Mouse (Mus musculus) spleen, adult 2 months (tissue): ENCODE results near the gene Gm9945. TPM values are rescaled to one million over a fixed set of nuclear protein-coding genes. Genes with fewer than 3 reads are reported as not detected.

ENCODE experiments used
- DNase-seq, 2 experiments: peaks; one replicate each; pipeline versions ENCODE4 v3.0.0 to v3.0.0-alpha.2; 2012 to 2021; ENCODE audit warnings: low spot score in 2 of 2, low read depth in 1 of 2
- H3K27ac ChIP-seq: fragments of 200-500 bp; 2 replicates; pipeline ENCODE4 v1.5.1; 2012; ENCODE audit warnings: low read length, inconsistent platforms; ENCODE audit not compliant: insufficient read depth
- H3K27me3 ChIP-seq: fragments of 200-500 bp; 2 replicates; pipeline ENCODE4 v1.6.1; 2012; ENCODE audit warnings: mild to moderate bottlenecking, moderate library complexity, low read length, inconsistent platforms; ENCODE audit not compliant: control insufficient read depth, insufficient read depth
- H3K36me3 ChIP-seq: fragments of 200-500 bp; 2 replicates; pipeline ENCODE4 v1.6.1; 2012; ENCODE audit warnings: mild to moderate bottlenecking, low read length, inconsistent platforms; ENCODE audit not compliant: control insufficient read depth, insufficient read depth
- H3K4me1 ChIP-seq: fragments of 200-500 bp; 2 replicates; pipeline ENCODE4 v1.6.1; 2011; ENCODE audit warnings: inconsistent platforms; ENCODE audit not compliant: control insufficient read depth, insufficient read depth, insufficient read length
- H3K4me3 ChIP-seq: fragments of 200-500 bp; 2 replicates; pipeline ENCODE4 v1.5.1; 2011; ENCODE audit warnings: mild to moderate bottlenecking, inconsistent platforms; ENCODE audit not compliant: insufficient read depth, insufficient read length; ENCODE audit errors: extremely low read depth
- CTCF ChIP-seq: fragments of 200-500 bp; IDR thresholded peaks from 2 replicates; pipeline ENCODE4 v1.5.1; 2011; ENCODE audit warnings: mild to moderate bottlenecking, inconsistent platforms; ENCODE audit not compliant: insufficient read depth, insufficient read length, insufficient replicate concordance; ENCODE audit errors: extremely low read depth
- POLR2A ChIP-seq: fragments of 200-500 bp; IDR thresholded peaks from 2 replicates; pipeline ENCODE4 v1.6.1; 2011; ENCODE audit warnings: low read depth, low read length, inconsistent platforms
- WGBS: fragments of 180-500 bp; shearing (Covaris S2); methylation state at CpG from one replicate; pipeline ENCODE4 v1.1.7; 2018; 5-methylcytosine and 5-hydroxymethylcytosine counted together
- polyA plus RNA-seq: library from polyadenylated mRNA; depleted of rRNA; stranded (reverse); fragments of >200 nt; gene quantifications from 2 replicates; pipeline ENCODE4 v1.2.3, GENCODE M21; 2012; rRNA removed

The Gm9945 gene
- not detected in 2 replicates for polyA plus RNA-seq

GRCm38 (mm10) chr11:53479783-53480301 is at the start of gene Gm9945, which contains the start of gene Sowaha:
TSS of gene Gm9945 (plus strand) at chr11:53480166.
TSS of gene Sowaha (minus strand) at chr11:53480274.
- WGBS = 2% methylated on average over 40 of the region's 40 CpGs
- peaks cover 13% of the 10 kb centered on the region for H3K4me1 ChIP-seq
- no peaks in the 10 kb centered on the region for H3K36me3 ChIP-seq
- DNase-seq = no peak
- H3K4me3 ChIP-seq = peak within 1 kb of the TSS; percentile 55
- peaks cover 21% of the 10 kb centered on the region for H3K27me3 ChIP-seq
- peak within 1 kb of the TSS; percentile 51; the same call in 1 of the 2 replicates for H3K27ac ChIP-seq
- TF ChIP-seq CTCF = no peak
- TF ChIP-seq POLR2A = no peak

DNA sequence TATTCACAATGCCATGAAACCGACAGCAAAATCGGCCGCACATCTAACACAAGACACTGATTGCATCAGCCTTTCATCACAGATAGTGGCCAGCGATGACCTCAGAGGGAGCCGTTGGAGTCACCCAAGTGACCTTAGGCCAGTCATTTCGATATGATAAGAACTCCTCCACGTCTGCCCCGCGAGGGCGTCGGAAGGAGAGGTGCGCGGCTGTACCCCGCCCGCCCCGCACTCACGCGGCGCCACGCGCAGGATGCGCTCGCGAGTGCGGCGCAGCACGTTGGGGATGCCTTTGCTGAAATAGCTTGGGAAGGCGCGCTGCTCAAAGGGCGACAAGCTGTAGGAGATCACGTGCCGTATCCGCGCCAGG is 49.7 kb upstream of the Gm9945 start:
- DNase-seq = no peak
- peak overlapping the region; percentile 88 for H3K27ac ChIP-seq

GRCm38 (mm10) chr11:53430670-53431346 is 49.2 kb upstream of the Gm9945 start, which contains the start of the genes Uqcrq and Gdf9:
TSS of gene Uqcrq (minus strand) at chr11:53430831.
TSS of gene Gdf9 (plus strand) at chr11:53431023.
- peaks cover 6% of the 10 kb centered on the region; the same call in 1 of the 2 replicates for H3K4me1 ChIP-seq
- no peaks in the 10 kb centered on the region for H3K27me3 ChIP-seq
- peak within 1 kb of the TSS; percentile 88 for H3K27ac ChIP-seq
- WGBS = under 1% methylated on average over 44 of the region's 44 CpGs
- DNase-seq = peak; percentile 99 to 100
- TF ChIP-seq CTCF = no peak
- peak; percentile 75 for TF ChIP-seq POLR2A
- peaks cover 3% of the 10 kb centered on the region; the same call in 1 of the 2 replicates for H3K36me3 ChIP-seq
- H3K4me3 ChIP-seq = peak within 1 kb of the TSS; percentile 85

More for the DNA sequence above, 49.7 kb upstream of the Gm9945 start:
- WGBS = under 1% methylated on average over 34 of the region's 34 CpGs
- H3K27me3 ChIP-seq = no peaks in the 10 kb centered on the region
- peaks cover 3% of the 10 kb centered on the region; the same call in 1 of the 2 replicates for H3K36me3 ChIP-seq
- TF ChIP-seq POLR2A = no peak
- no peak for TF ChIP-seq CTCF
- peak overlapping the region; percentile 85 for H3K4me3 ChIP-seq
- peaks cover 6% of the 10 kb centered on the region; the same call in 1 of the 2 replicates for H3K4me1 ChIP-seq

DNA sequence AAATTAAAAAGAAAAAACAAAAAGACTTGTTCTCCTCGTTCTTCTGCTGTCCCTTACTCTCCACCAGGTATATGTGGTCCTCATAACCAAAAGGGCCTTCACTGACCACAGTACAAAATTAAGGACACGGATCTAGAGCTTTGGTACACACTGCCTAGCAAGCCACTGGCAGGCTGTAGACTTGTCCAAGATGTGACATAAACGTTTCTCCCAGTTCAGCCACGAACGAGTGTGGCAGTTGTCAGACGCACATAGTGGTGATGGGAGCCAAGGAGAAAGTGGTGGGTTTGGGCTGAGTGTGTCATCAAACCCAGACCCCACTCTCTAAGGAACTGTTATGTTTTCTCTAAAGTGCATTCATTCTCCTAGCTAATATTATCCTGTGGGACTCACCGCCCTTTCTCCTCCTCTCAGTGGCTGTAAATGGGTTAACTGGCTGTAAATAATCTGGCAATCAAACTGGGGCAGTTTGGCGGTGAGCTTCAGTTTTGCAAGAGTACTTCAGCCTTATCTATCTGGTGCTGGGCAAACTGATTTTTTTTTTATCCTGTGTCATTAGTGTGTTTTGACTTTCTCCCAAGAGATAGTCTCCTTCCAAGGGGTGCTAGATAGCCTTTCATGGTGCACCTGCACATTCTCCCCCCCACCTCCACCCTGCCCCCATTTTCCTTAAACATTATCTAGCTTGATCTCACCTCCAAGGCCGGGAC is 48.5 kb upstream of the Gm9945 start:
- Histone ChIP-seq H3K27ac (peak overlapping the region; percentile 73), H3K4me1 (peaks cover 8% of the 10 kb centered on the region; the same call in 1 of the 2 replicates), H3K36me3 (peaks cover 3% of the 10 kb centered on the region; the same call in 1 of the 2 replicates), H3K4me3 (peak overlapping the region; percentile 85; the same call in 1 of the 2 replicates), H3K27me3 (no peaks in the 10 kb centered on the region)
- TF ChIP-seq POLR2A = no peak
- no peak for TF ChIP-seq CTCF
- WGBS = 26% methylated on average over 9 of the region's 9 CpGs
- DNase-seq = no peak

DNA sequence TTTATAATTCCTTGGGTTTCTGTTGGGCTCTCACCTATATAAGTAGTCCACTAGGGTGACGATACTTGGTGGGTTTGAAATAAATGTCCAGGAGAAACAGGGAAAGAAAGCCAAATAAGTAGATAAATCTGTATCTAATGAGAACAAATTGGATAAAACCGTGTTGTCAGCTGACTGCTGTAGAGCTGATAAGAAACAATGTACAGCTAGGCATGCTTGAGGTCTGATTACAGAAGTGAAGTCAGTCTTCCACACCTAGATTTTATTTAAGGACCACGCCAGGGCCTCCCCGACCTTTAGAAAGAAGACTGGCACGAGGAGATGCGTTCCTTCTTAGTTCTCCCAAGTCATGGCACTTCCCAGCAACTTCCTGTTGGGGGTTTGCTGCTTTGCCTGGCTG is 46.9 kb upstream of the Gm9945 start:
- no peak for DNase-seq
- Histone ChIP-seq H3K4me1 (peaks cover 8% of the 10 kb centered on the region; the same call in 1 of the 2 replicates), H3K27ac (no peak overlapping the region), H3K4me3 (no peak overlapping the region), H3K27me3 (no peaks in the 10 kb centered on the region), H3K36me3 (peaks cover 3% of the 10 kb centered on the region; the same call in 1 of the 2 replicates)
- TF ChIP-seq CTCF (no peak), POLR2A (no peak)
- 50% methylated on average over 6 of the region's 6 CpGs for WGBS

DNA sequence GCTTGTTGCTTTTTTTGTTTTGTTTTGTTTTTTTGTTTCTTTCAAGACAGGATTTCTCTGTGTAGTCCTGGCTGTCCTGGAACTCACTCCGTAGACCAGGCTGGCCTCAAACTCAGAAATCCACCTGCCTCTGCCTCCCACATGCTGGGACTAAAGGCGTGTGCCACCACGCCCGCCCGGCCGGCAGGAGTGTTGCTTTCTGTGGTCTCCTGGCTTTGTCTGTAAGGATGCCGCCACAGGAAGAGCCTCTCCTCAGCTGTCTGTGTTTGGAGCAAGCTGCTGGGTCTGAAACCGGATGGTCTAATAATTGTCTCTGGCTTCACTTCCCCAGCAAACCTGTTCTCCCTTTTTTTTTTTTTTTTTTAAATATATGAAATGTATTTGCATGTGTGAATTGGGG is 44.5 kb upstream of the Gm9945 start:
- 65% methylated on average over 8 of the region's 8 CpGs for WGBS
- H3K4me1 ChIP-seq = peaks cover 6% of the 10 kb centered on the region; the same call in 1 of the 2 replicates
- H3K4me3 ChIP-seq = no peak overlapping the region
- no peaks in the 10 kb centered on the region for H3K27me3 ChIP-seq
- no peak overlapping the region for H3K27ac ChIP-seq
- TF ChIP-seq CTCF (no peak), POLR2A (no peak)
- no peak for DNase-seq
- H3K36me3 ChIP-seq = no peaks in the 10 kb centered on the region
